Mouse (Mus musculus): ENCODE results near the gene 1110004F10Rik. TPM values are rescaled to one million over a fixed set of nuclear protein-coding genes. Genes with fewer than 3 reads are reported as not detected.

1110004F10Rik gene
- total RNA-seq, 1 experiment from 2014 or later = 108 TPM

DNA sequence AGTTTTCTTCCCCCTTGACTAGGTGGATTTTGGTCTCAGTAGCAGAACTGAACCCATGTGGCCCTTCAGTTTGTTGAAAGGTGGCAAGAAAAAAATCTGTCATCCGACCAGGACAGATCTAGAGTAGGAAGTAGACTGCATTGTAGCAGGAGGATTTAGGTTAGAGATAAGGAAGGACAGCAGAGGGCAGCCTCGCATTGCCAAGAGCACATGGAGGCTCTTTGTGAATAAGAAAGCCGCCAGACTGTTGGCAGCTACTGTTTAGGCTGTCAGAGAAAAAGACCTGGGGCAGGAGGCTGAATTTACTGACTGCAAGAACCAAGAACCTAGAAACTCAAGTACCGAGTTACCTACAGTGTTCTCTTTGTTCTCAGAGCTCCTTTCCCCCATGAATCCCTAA lies 92.2 kb downstream of the 1110004F10Rik start:
- no peak for ATAC-seq (ENCODE audit: extremely low read depth, insufficient number of reproducible peaks, low FRiP score, poor library complexity, severe bottlenecking)

DNA sequence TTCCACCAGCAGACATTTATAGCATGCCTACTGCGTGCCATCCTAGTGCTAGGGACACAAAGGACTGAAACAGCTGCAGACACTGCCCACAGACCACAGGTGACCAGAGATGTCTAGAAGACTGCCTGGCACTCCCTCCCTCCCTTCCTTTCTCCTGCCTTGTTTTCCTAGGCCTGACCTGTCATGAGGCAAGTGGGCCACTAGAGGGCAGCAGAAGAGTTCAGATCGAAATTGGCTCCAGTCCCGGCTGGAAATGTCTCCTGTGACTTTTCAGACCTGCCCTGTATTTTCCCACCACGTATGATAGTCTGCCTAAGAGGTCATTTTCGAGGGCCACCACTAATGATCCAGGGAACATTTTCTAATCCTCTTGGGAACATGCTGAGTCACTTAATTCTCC lies 92.9 kb downstream of the 1110004F10Rik start:
- peak; percentile 47; the same call in 1 of the 2 replicates for ATAC-seq (ENCODE audit: extremely low read depth, insufficient number of reproducible peaks, low FRiP score, poor library complexity, severe bottlenecking)

DNA sequence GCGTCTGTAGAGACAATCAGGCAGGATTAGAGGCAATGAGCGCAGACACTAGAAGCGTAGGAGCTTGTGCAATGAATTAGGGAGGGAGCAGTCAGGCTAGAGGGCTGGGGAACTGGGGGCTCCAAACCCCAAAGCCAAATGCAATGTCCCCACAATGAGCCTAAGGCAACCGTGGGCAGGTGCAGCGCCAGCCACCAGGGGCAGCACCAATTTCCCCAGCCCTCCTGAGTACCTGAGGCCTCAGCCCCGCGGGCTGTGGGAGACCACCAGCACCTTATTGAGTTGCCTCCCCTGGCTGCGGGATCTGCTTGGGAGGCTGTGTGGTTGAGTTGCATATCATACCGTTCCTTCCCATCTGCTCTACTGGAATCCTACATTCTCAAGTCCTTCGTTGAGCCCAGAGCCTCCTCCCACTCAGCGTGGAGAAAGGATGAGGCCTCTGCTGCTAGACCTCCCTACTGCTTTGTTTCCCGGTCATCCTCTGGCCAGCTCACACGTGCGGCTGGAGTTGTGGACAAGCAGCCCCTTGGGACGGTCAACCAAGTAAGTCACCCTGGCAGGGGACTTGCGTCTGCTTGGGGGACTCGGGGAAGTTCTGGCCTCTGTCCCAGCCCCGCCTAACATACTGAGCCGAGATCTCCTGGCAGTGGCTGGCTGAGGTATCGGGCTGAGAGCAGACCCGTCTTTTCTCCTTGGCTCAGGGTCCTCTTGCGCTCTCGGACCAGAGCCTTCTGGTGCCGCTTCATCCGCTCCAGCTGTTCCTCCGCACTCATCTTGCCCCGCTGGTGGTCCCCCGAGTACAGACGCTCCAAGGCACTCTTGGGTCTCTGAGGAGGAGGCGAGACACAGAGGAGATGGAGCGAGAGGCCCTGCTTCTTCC lies 95.5 kb downstream of the 1110004F10Rik start:
- ATAC-seq (ENCODE audit: extremely low read depth, insufficient number of reproducible peaks, low FRiP score, poor library complexity, severe bottlenecking) = no peak

DNA sequence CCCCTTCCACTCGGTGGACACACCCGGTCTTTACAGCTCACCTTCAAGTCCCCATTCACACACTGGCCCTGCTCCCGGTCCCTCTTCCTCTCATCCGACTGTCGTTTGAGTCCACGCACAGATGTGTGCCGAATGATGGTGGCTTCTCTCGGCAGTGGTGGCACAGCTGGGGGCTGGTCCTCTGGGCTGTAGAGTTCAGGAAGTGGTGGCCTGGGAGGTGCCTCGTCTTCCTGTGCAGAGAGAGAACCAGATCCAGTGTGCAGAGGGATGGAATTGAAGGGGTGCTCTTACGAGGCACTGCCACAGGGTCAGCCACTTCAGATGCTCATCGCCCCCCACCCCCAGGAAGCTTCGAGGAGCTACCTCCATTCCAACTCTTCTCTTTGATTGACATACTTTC lies 98.0 kb downstream of the 1110004F10Rik start:
- no peak for ATAC-seq (ENCODE audit: extremely low read depth, insufficient number of reproducible peaks, low FRiP score, poor library complexity, severe bottlenecking)

DNA sequence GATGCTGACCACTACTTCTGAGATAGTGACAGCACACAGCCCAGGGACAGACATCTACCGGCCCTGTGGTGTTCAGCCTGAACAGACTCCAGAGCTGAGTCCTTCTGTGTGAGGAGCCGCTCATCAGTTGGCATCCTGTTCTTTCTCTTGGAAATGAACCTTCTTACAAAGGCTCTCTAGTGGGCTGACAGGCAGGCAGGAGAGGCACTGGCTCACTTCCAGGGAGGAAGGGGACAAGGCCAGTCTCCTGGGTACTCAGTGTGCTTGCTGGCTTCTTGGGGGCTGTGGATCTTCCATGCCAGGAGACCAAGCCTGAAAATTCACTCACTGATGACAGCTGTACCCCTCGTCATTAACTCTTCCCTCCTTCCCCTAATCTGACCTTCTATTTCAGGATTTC lies 98.5 kb downstream of the 1110004F10Rik start:
- ATAC-seq (ENCODE audit: extremely low read depth, insufficient number of reproducible peaks, low FRiP score, poor library complexity, severe bottlenecking) = no peak

DNA sequence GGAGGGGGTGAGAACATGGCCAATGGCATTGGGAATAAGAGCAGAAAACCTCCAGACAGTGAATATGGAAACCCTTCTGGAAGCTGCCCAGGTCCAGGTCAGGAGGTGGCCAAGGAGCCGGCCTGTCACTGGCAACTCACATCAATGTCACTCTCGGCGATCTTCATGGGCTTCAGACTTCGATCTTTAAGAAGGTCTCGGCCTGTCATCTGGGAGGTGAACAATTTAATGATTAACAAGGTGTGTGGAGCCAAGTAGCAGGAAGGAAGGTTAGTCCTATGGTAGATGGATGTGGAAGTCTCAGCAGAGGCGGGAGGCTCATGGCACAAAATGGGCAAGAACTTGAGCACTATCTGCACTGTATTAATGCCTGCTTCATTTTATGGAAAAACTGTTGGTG lies 105.8 kb downstream of the 1110004F10Rik start:
- ATAC-seq (ENCODE audit: extremely low read depth, insufficient number of reproducible peaks, low FRiP score, poor library complexity, severe bottlenecking) = no peak

DNA sequence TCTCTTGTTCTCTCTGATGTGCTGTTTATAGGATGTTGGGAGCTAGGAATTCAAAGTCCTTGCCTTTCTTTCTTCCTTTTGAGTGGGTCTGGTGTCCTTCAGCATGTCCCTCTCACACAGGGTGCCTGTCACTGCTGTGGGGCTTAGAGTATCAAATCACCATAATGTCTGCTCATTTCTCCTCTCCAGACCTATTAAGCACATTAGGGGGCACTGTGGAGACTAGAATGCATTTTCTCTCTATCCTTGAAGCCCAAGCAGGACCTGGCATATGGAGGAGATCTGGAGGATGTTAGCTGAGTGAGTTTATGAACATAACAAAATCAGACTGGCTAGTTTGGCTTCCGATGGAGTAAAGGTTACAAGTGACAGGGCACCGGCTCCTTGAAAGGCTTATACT lies 107.9 kb downstream of the 1110004F10Rik start:
- ATAC-seq (ENCODE audit: extremely low read depth, insufficient number of reproducible peaks, low FRiP score, poor library complexity, severe bottlenecking) = no peak

DNA sequence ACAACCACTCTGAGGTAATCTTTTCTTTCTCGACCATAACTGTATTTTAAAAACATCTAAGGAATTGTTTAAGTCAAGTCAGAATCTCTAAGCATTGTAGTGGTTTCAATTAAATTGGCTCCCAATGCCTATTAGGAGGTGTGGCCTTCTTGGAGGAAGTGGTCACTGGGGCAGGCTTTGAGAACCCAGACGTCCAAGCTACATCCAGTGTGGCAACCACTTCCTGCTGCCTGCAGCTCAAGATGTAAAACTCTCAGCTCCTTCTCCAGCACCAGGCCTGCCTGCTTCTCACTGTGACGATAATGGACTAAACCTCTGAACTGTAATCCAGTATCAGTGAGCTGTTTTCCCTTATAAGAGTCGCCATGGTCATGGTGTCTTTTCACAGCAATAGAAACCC lies 110.4 kb downstream of the 1110004F10Rik start:
- ATAC-seq (ENCODE audit: extremely low read depth, insufficient number of reproducible peaks, low FRiP score, poor library complexity, severe bottlenecking) = no peak

DNA sequence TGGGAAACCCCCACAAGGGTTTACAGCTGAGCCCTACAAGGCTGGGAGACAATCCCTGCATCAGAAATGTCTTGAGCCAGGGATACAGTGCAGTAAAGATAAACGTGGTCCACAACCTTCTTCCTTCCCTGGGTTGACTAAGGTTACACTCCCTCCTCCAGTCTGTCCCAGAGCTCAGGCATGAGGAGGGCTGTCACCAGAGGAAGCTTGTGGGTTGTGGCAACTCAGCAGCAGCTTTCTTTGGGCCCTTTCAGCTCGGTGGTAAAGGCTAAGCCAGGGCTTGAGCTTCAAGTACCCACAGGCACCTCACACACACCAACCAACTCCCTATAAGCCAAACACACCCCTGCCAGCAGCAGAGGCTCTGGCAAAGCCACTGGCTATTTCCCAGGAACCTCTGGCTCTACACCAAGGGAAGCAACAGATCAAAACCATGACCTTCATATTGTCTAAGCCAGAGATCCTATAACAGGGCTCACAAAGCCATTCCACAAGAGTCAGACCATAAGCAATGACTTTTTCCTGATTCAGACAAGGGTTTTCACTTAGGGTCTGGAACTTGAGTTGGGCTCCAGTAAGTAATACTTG lies 114.7 kb downstream of the 1110004F10Rik start:
- no peak for ATAC-seq (ENCODE audit: extremely low read depth, insufficient number of reproducible peaks, low FRiP score, poor library complexity, severe bottlenecking)

Other genes with a start within 250 kb of the 1110004F10Rik start
- 0.98 and 1.4 TPM in 2 replicates for gene Sox6, start 601 bp upstream of the 1110004F10Rik start, total RNA-seq (2017)
- 0.98 TPM in 1 of 2 replicates, not detected in the other for gene Gm4353, start 45.2 kb downstream of the 1110004F10Rik start, total RNA-seq (2017)

Measured in neutrophil, adult 5-6 weeks (primary cell).